Mouse (Mus musculus) gastrocnemius, adult 2 months (tissue): ENCODE measurements around the gene Patl1. TPM values are rescaled to one million over a fixed set of nuclear protein-coding genes. Genes with fewer than 3 reads are reported as not detected.
"Not testable (repeated sequence)": the region's sequence is repeated elsewhere in the genome, so short reads cannot be mapped to it uniquely, and the experiment has no call there.

Experiments
- DNase-seq: peaks from one replicate; pipeline ENCODE4 v3.0.0; 2022
- H3K27ac ChIP-seq: fragments of 200-600 bp; 2 replicates; pipeline ENCODE4 v1.8.1; 2022; ENCODE audit warnings: mild to moderate bottlenecking
- H3K4me3 ChIP-seq: fragments of 200-600 bp; 2 replicates; pipeline ENCODE4 v1.8.1; 2022; ENCODE audit warnings: mild to moderate bottlenecking, moderate library complexity
- CTCF ChIP-seq: fragments of 200-600 bp; IDR thresholded peaks from 2 replicates; pipeline ENCODE4 v1.8.1; 2022; ENCODE audit warnings: antibody characterized with exemption, mild to moderate bottlenecking, moderate library complexity
- intact Hi-C: fragments of 180-260 bp; cut with DNase I; formaldehyde crosslinking; loops from one replicate; pipeline ENCODE4 v1.15.1; 2025
- long read RNA-seq, 2 experiments: library from polyadenylated mRNA; stranded (forward); transcript quantifications; one replicate each; pipeline ENCODE4 v2.0.0; 2021
- total RNA-seq, 2 experiments: library from RNA; stranded (reverse); gene quantifications; 2 replicates each; pipeline ENCODE4 v1.2.3; 2021

Patl1 gene
- 10 to 100 TPM; 24.3 to 29.3 TPM for total RNA-seq
- long read RNA-seq, experiment 1, full-length matches to known transcripts = 33 of 51 reads
- long read RNA-seq, experiment 1, partial matches to known transcripts = 2 of 51 reads
- long read RNA-seq, experiment 1, other reads (novel, unspliced or antisense) = 16 of 51 reads
- long read RNA-seq, experiment 2, full-length matches to known transcripts = 27 of 58 reads
- long read RNA-seq, experiment 2, partial matches to known transcripts = 5 of 58 reads
- long read RNA-seq, experiment 2, other reads (novel, unspliced or antisense) = 26 of 58 reads

GRCm38 (mm10) chr19:11912037-11912532 lies at the start of gene Patl1:
Patl1 (plus strand) TSS chr19:11912399.
- intact Hi-C loops = loop anchor here (2.0 to 5.0 kb wide), 2 partner anchors 99 to 140 kb away; partner anchors contain the start of gene Mrpl16
- Histone ChIP-seq H3K4me3 (peak within 1 kb of the TSS; percentile 92), H3K27ac (peak within 1 kb of the TSS; percentile 99)
- DNase-seq = peak; percentile 100
- no peak for TF ChIP-seq CTCF

GRCm38 (mm10) chr19:11867837-11868236 lies 44.4 kb upstream of the Patl1 start:
- TF ChIP-seq CTCF = no peak
- H3K4me3 ChIP-seq = no peak overlapping the region
- intact Hi-C loops = no loop called here
- no peak for DNase-seq
- no peak overlapping the region for H3K27ac ChIP-seq

DNA sequence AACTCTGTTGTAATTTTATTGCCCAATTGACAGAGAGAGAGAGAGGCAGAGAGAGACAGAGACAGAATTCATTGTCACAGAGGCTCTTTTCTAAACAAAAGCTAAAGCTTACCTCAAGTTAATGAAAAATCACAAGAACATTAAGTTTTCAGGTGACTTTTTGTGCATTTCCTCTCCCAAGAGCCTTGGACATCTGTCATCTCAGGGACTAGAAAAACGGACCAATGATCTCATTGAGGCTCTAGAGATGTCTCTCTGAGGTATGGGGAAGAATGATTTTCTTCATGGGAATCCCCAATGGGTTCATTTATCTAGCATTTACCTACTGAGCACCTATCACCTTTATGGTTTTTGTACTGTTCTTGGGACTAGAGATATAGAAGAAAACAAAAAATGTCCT lies 37.2 kb upstream of the Patl1 start, which contains the start of gene Olfr1419:
Gene Olfr1419, minus strand, starts transcription at position 101 of the 400 bp plus-strand sequence.
- no peak within 1 kb of the TSS for H3K27ac ChIP-seq
- no peak for TF ChIP-seq CTCF
- H3K4me3 ChIP-seq = no peak within 1 kb of the TSS
- intact Hi-C loops = no loop called here
- DNase-seq = no peak

DNA sequence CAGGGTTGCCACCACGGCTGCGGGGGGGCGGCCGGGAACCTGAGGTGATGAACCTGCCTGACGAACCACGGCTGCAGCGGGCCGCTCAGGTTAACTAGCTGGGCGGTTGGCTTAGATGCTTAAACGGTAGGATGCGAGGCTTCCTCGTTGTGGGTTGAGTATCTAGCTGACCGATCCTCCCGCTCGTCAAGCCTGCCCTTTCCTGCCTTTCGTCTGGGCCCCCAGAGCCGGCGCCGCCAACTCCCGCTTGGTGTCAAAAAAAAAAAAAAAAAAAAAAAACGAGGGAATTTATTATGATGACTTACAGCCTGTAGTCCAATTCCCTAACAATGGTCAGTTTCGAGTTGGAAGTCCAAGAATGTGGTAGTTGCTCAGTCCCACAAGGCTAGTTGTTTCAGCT lies 33.8 kb upstream of the Patl1 start:
- H3K27ac ChIP-seq, DNase-seq, intact Hi-C loops, H3K4me3 ChIP-seq: not testable (repeated sequence)

- H3K27ac ChIP-seq = no peak within 1 kb of the TSS
- no peak for TF ChIP-seq CTCF
- no peak for DNase-seq
- no peak within 1 kb of the TSS for H3K4me3 ChIP-seq
- intact Hi-C loops = no loop called here
These were observed 25.9 kb upstream of the Patl1 start, which contains the start of gene Olfr1420 for GRCm38 (mm10) chr19:11886265-11886664. Olfr1420 (plus strand) TSS chr19:11886565.

DNA sequence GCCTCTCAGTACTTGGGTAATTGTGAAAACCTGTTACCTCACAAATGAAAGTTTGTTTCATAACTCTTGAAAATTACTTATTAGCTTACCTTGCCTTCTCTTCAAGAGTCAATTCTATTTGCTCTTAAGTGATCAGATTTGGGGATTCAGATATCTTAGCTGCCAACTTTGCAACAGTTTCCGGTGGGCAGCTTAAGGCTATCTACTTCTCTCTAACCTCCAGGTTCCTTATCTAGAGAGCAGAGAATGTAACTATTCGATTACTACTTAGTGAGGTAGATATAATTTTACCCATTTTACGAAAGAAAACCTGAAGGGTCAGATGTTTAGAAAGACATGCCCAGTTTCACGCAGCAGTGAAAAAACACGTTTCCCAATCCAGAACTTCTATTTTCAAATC lies 1.2 kb upstream of the Patl1 start:
- Histone ChIP-seq H3K27ac (peak overlapping the region; percentile 99), H3K4me3 (peak overlapping the region; percentile 92)
- intact Hi-C loops = loop anchor here (5.0 kb wide), 1 partner anchor 139 kb away; the partner anchor contains the start of gene Mrpl16
- no peak for DNase-seq
- TF ChIP-seq CTCF = no peak

DNA sequence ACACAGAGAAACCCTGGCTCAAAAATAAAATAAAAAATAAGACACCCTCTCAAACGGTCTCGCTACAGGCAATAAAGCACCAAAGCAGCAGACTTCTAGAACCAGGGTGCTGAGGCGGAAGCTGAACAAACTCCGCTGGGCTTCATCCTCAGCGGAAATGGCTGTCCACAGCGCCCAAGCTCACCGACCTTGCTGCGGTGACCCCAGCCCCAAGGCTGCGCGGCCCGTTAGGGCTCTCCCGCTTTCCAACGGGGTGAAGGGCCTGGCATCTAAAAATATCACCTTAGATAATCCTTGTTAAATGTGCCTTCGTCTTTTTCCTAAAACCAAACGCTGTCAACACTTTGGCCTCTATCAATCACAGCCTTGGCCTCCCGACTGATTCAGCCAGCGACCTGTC lies 596 bp upstream of the Patl1 start:
- DNase-seq = peak; percentile 58
- H3K27ac ChIP-seq = peak overlapping the region; percentile 99
- no peak for TF ChIP-seq CTCF
- H3K4me3 ChIP-seq = peak overlapping the region; percentile 92
- intact Hi-C loops = loop anchor here (2.0 to 5.0 kb wide), 2 partner anchors 99 to 139 kb away; partner anchors contain the start of gene Mrpl16

GRCm38 (mm10) chr19:11912533-11913121 lies 428 bp downstream of the Patl1 start:
- peak overlapping the region; percentile 99 for H3K27ac ChIP-seq
- TF ChIP-seq CTCF = no peak
- intact Hi-C loops = loop anchor here (2.0 to 5.0 kb wide), 2 partner anchors 98 to 140 kb away; partner anchors contain the start of gene Mrpl16
- DNase-seq = peak; percentile 83
- H3K4me3 ChIP-seq = peak overlapping the region; percentile 92

- intact Hi-C loops = no loop called here
These were observed 3.6 kb downstream of the Patl1 start for GRCm38 (mm10) chr19:11915804-11916203.

GRCm38 (mm10) chr19:11922068-11922467 lies 9.9 kb downstream of the Patl1 start:
- intact Hi-C loops = loop anchor here (5.0 kb wide), 1 partner anchor 40 kb away; no protein-coding TSS in a partner anchor
- no peak overlapping the region for H3K27ac ChIP-seq
- no peak overlapping the region for H3K4me3 ChIP-seq
- no peak for DNase-seq
- TF ChIP-seq CTCF = no peak

More at GRCm38 (mm10) chr19:11915804-11916203, 3.6 kb downstream of the Patl1 start:
- H3K27ac ChIP-seq = no peak overlapping the region
- no peak for DNase-seq
- TF ChIP-seq CTCF = no peak
- H3K4me3 ChIP-seq = no peak overlapping the region

GRCm38 (mm10) chr19:11922515-11922914 lies 10.3 kb downstream of the Patl1 start:
- not testable (repeated sequence) for DNase-seq, H3K27ac ChIP-seq, H3K4me3 ChIP-seq
- intact Hi-C loops = loop anchor here (5.0 kb wide), 1 partner anchor 40 kb away; no protein-coding TSS in a partner anchor

DNA sequence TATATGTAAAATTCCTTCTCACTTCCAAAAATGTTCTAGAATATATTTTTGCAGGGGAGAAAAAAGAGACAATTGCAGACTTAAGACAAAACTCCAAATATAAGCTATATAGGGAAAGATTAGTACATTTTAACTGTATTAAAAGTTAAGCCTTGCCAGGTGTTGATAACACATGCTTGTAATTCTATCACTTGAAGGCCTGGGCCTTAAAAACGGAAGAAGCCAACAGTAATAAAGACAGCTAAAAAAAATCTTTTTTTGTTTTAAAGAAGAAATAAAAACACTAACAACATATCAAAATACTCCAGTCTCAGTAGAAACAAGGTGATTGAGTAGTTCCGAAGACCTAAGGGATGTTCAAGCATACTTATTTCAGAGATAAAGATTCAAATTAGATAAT lies 14.2 kb downstream of the Patl1 start:
- intact Hi-C loops = no loop called here
- DNase-seq = no peak
- Histone ChIP-seq H3K4me3 (no peak overlapping the region), H3K27ac (no peak overlapping the region)
- TF ChIP-seq CTCF = no peak
